Mouse (Mus musculus) right cerebral cortex, postnatal 25 days (tissue): Measurements from ENCODE around the gene Usp2.

Source experiments
- DNase-seq: peaks from one replicate; pipeline ENCODE4 v3.0.0; 2022

Usp2 gene

GRCm38 (mm10) chr9:44066785-44067225, at the start of gene Usp2:
TSS of gene Usp2 (plus strand) at chr9:44067021.
- peak; percentile 100 for DNase-seq

DNA sequence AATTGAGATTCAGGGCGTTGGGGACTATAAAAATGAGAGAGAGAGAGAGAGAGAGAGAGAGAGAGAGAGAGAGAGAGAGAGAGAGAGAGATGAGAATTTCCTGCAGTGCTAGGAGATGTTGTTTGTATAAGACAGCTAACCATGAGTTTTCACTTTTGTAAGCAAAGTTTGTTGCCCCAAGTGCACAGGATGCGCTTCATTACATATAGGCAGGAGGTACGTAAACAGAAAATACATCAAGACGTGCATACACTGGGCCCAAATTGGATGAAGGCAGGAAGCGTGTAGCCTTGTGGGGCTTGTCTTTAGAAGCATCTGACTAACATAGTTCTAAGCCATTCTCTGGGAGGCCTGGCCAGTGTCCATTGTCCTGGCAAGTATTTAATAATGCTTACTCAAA, 49.0 kb upstream of the Usp2 start:
- DNase-seq, result no peak

DNA sequence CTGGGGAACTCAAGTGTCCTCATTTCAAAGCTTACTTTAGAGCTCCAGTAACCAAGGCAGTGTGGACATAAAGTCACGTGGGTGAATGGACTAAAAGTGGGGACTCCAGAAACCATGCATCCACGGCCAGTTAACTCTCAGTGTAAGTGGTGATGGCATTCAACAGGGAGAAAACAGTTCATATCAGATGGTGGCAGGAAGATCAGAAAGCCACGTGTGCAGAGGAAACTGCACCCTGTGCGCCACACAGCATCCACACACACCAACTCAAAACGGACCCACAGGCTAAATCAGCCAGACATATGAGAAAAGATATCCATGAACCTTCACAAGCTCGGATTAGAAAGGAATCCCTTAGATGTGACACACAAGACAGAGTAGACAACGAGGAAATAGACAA, 46.8 kb upstream of the Usp2 start:
- no peak for DNase-seq

DNA sequence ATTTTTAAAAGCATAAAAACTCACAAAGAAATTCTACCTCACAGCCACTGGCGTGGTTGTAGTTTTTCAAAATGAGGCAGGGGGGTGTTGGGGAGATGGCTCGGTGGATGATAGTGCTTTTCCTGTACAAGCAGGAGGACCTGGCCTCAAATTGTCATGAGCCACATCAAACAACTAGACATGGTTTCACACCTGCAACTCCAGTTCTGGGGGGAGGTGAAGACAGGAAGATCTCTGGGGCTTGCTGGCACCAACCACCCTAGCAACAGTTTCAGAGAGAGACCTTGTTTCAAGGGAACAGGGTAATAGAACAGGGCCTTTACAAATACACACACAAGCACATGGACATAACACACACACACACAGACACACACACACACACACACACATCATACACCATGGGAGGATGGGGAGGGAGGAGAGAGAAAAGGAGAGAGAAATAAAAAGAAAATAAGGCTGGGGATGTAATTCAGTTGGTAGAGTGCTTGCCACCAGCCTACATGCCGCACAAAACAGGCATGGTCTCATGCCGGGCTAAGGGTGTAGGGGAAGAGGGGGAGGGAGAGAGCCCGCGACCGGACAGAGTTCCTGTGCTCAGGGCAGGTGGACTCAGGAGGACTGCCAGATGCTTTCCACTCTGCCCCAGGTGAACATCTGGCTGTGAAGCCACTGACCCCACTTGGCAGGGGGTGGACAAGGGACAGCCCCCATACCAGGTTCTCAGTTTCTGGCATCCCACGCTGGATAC, 44.5 kb upstream of the Usp2 start:
- DNase-seq, result no peak

DNA sequence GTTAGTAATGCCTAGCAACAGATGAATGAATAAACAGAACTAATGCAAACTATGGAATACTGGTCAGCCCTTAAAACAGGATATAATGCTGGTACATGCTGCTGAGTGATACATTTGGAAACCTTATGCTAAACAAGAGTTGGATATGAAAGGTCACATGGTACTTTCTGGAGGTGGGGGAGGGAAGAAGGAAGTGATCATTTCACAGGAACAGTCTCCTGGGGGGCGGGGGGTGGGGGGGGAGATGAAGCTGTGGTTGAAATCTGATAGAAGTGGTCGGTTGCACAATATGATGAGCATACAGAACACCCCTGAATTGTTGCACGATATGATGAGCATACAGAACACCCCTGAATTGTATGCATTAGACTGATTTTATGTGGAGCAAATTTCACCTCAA, 42.7 kb upstream of the Usp2 start:
- no peak for DNase-seq

- DNase-seq, result no peak
Measured at GRCm38 (mm10) chr9:44029580-44030236, 37.1 kb upstream of the Usp2 start.

DNA sequence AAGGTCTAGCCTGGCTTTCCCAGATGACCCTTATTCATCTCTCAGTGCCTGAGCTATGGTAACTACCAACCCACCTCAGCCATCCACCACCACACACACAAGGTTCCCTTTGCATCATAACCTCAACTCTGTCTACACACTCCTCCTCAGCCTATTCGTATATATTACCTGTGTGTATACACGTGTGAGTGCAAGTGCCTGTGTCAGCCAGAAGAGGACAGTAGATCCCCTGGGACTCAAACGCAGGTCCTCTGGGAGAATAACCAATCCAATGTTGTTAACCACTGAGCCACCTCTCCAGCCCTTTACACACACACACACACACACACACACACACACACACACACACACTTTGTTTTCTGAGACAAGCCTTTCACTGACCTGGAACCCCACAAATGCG, 36.2 kb upstream of the Usp2 start:
- no peak for DNase-seq

GRCm38 (mm10) chr9:44031079-44031478, 35.7 kb upstream of the Usp2 start:
- DNase-seq, result no peak

- no peak for DNase-seq
Measured at GRCm38 (mm10) chr9:44031946-44032345, 34.9 kb upstream of the Usp2 start.

DNA sequence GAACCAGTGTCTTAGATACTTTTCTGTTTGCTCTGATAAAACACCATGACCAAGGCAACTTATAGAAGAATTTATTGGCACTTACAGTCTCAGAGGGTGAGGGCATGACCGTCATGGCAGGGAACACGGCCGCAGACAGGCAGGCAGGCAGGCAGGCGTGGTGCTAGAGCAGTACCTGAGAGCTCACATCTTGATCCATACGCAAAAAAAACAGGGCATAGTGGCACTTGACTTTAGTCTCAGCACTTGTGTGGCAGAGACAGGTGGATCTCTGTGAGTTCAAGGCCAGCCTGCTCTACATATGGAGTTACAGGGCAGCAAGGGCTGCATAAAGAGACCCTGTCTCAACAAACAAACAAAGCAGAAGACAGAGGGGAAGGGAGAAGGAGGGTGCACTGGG, 33.5 kb upstream of the Usp2 start:
- DNase-seq, result no peak

GRCm38 (mm10) chr9:44033957-44034727, 32.7 kb upstream of the Usp2 start:
- no peak for DNase-seq

- DNase-seq, result no peak
Measured at GRCm38 (mm10) chr9:44037106-44037505, 29.7 kb upstream of the Usp2 start.

- DNase-seq, result no peak
Measured at GRCm38 (mm10) chr9:44041511-44042395, 25.1 kb upstream of the Usp2 start.

GRCm38 (mm10) chr9:44042396-44042680, 24.5 kb upstream of the Usp2 start:
- no peak for DNase-seq

DNA sequence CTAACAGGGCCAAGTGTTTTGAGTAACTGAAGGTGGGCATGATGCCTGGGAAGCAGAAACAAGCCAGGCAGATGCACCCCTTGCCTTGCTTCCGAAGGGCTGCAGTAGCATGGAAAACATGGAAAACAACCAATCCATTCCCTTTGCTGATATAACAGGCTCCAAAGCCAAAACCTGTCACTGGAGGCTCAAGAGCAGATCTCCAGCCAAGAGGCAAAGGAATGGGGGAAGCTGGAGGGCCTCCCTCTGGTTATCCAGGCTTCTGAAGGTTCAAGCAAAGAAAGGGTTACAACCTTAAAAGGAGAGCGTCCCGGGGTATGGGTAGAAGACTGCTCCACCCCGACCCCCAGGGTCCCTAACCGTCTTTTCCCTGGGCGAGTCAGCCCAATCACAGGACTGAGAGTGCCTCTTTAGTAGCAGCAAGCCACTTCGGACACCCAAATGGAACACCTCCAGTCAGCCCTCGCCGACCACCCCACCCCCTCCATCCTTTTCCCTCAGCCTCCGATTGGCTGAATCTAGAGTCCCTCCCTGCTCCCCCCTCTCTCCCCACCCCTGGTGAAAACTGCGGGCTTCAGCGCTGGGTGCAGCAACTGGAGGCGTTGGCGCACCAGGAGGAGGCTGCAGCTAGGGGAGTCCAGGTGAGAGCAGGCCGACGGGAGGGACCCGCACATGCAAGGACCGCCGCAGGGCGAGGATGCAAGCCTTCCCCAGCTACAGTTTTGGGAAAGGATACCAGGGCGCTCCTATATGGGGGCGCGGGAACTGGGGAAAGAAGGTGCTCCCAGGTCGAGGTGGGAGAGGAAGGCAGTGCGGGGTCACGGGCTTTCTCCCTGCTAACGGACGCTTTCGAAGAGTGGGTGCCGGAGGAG, 23.7 kb upstream of the Usp2 start, which contains the start of gene Thy1:
Thy1 (plus strand) TSS at position 549 of the 872 bp plus-strand sequence.
- DNase-seq, result peak; percentile 84

GRCm38 (mm10) chr9:44043708-44044425, 23.0 kb upstream of the Usp2 start:
- DNase-seq, result no peak

- peak; percentile 55 for DNase-seq
Measured at GRCm38 (mm10) chr9:44044426-44045157, 22.2 kb upstream of the Usp2 start.

DNA sequence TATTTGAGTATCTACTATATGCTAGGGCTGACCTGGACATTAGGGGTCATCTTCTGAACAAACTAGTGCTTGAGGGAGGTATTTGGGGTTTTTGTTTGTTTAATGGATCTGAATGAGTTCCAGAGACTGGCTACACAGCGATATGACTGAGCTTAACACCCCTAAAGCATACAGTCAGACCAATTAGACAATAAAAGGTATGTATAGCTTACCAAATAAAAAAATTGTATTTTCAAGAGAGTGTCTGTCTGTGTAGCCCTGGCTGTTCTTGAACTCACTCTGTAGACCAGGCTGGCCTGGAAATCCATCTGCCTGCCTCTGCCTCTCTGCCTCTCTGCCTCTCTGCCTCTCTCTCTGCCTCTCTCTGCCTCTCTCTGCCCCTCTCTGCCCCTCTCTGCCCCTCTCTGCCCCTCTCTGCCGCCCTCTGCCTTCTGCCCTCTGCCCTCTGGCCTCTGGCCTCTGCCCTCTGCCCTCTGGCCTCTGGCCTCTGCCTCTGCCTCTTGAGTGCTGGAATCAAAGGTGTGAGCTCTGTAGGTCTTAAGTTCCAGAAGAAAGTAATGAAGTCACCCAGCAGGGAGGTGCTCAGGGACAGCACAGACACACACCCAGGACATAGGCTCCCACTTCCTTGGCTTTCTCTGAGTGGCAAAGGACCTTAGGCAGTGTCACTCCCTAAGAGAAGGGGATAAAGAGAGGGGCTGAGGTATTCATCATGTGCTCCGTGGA, 21.5 kb upstream of the Usp2 start:
- DNase-seq, result no peak

- no peak for DNase-seq
Measured at GRCm38 (mm10) chr9:44045884-44046272, 20.9 kb upstream of the Usp2 start.

GRCm38 (mm10) chr9:44046426-44046825, 20.4 kb upstream of the Usp2 start:
- no peak for DNase-seq
